Mouse (Mus musculus): ENCODE measurements at regions not wholly inside any gene's neighbourhood (a gene's known extent, or its start where the extent isn't known, plus 50 kb on each side); places are given as distances from the start of the nearest gene placed in this dataset.

GRCm38 (mm10) chr9:31706688-31707087 is 206.6 kb downstream of the Barx2 start:
- no peak for DNase-seq
- no peak for TF ChIP-seq CTCF (conservative IDR thresholded peaks at IDR 0.05; ENCODE audit: insufficient read depth, insufficient read length, low read depth, low read length)
- no peak for TF ChIP-seq POLR2A (IDR thresholded peaks at IDR 0.05; ENCODE audit: low read depth, low read length)
- no peaks in the 10 kb centered on the region for H3K27me3 ChIP-seq (replicated peaks; ENCODE audit: control insufficient read depth, insufficient read depth, low read length)
- no peaks in the 10 kb centered on the region for H3K36me3 ChIP-seq (ENCODE audit: control insufficient read depth, insufficient read depth, low read length)
- H3K4me1 ChIP-seq (ENCODE audit: control insufficient read depth, insufficient read depth, low read length) = no peaks in the 10 kb centered on the region
- no peak overlapping the region for H3K27ac ChIP-seq (ENCODE audit: insufficient read depth, low read depth, low read length)
- H3K4me3 ChIP-seq (ENCODE audit: insufficient read depth, low read depth, low read length) = no peak overlapping the region; the same call in 1 of the 2 replicates
- WGBS = 70% methylated on average over 7 of the region's 7 CpGs

GRCm38 (mm10) chr9:31690921-31691475 is 222.3 kb downstream of the Barx2 start:
- Histone ChIP-seq H3K4me1 (ENCODE audit: control insufficient read depth, insufficient read depth, low read length) (peaks cover 8% of the 10 kb centered on the region), H3K4me3 (ENCODE audit: insufficient read depth, low read depth, low read length) (no peak overlapping the region), H3K27ac (ENCODE audit: insufficient read depth, low read depth, low read length) (no peak overlapping the region), H3K27me3 (replicated peaks; ENCODE audit: control insufficient read depth, insufficient read depth, low read length) (no peaks in the 10 kb centered on the region), H3K36me3 (ENCODE audit: control insufficient read depth, insufficient read depth, low read length) (no peaks in the 10 kb centered on the region)
- TF ChIP-seq CTCF (conservative IDR thresholded peaks at IDR 0.05; ENCODE audit: insufficient read depth, insufficient read length, low read depth, low read length) = no peak
- no peak for TF ChIP-seq POLR2A (IDR thresholded peaks at IDR 0.05; ENCODE audit: low read depth, low read length)
- 66% methylated on average over 7 of the region's 7 CpGs for WGBS
- no peak for DNase-seq

GRCm38 (mm10) chr9:31688398-31688705 is 224.1 kb upstream of the Tmem45b start:
- DNase-seq = no peak
- peak overlapping the region; percentile 22; the same call in 1 of the 2 replicates for H3K4me3 ChIP-seq (ENCODE audit: insufficient read depth, low read depth, low read length)
- H3K36me3 ChIP-seq (ENCODE audit: control insufficient read depth, insufficient read depth, low read length) = no peaks in the 10 kb centered on the region
- no peak overlapping the region for H3K27ac ChIP-seq (ENCODE audit: insufficient read depth, low read depth, low read length)
- TF ChIP-seq CTCF (conservative IDR thresholded peaks at IDR 0.05; ENCODE audit: insufficient read depth, insufficient read length, low read depth, low read length) = no peak
- TF ChIP-seq POLR2A (IDR thresholded peaks at IDR 0.05; ENCODE audit: low read depth, low read length) = no peak
- peaks cover 8% of the 10 kb centered on the region for H3K4me1 ChIP-seq (ENCODE audit: control insufficient read depth, insufficient read depth, low read length)
- no peaks in the 10 kb centered on the region for H3K27me3 ChIP-seq (replicated peaks; ENCODE audit: control insufficient read depth, insufficient read depth, low read length)
- under 1% methylated on average over 3 of the region's 3 CpGs for WGBS

- DNase-seq = peak; percentile 64
- Histone ChIP-seq H3K27ac (ENCODE audit: insufficient read depth, low read depth, low read length) (no peak overlapping the region), H3K4me1 (ENCODE audit: control insufficient read depth, insufficient read depth, low read length) (peaks cover 8% of the 10 kb centered on the region), H3K27me3 (replicated peaks; ENCODE audit: control insufficient read depth, insufficient read depth, low read length) (no peaks in the 10 kb centered on the region), H3K36me3 (ENCODE audit: control insufficient read depth, insufficient read depth, low read length) (no peaks in the 10 kb centered on the region), H3K4me3 (ENCODE audit: insufficient read depth, low read depth, low read length) (peak overlapping the region; percentile 22)
- WGBS = 30% methylated on average over 17 of the region's 17 CpGs
- TF ChIP-seq POLR2A (IDR thresholded peaks at IDR 0.05; ENCODE audit: low read depth, low read length) (no peak), CTCF (conservative IDR thresholded peaks at IDR 0.05; ENCODE audit: insufficient read depth, insufficient read length, low read depth, low read length) (no peak)
Measured at GRCm38 (mm10) chr9:31687686-31688397, 223.6 kb upstream of the Tmem45b start.

- WGBS = 78% methylated on average over 5 of the region's 5 CpGs
- Histone ChIP-seq H3K27me3 (replicated peaks; ENCODE audit: control insufficient read depth, insufficient read depth, low read length) (no peaks in the 10 kb centered on the region), H3K4me1 (ENCODE audit: control insufficient read depth, insufficient read depth, low read length) (peaks cover 8% of the 10 kb centered on the region), H3K4me3 (ENCODE audit: insufficient read depth, low read depth, low read length) (no peak overlapping the region), H3K27ac (ENCODE audit: insufficient read depth, low read depth, low read length) (no peak overlapping the region), H3K36me3 (ENCODE audit: control insufficient read depth, insufficient read depth, low read length) (no peaks in the 10 kb centered on the region)
- no peak for TF ChIP-seq POLR2A (IDR thresholded peaks at IDR 0.05; ENCODE audit: low read depth, low read length)
- no peak for TF ChIP-seq CTCF (conservative IDR thresholded peaks at IDR 0.05; ENCODE audit: insufficient read depth, insufficient read length, low read depth, low read length)
- no peak for DNase-seq
Measured at GRCm38 (mm10) chr9:31686466-31686865, 222.2 kb upstream of the Tmem45b start.

GRCm38 (mm10) chr9:31684812-31685188 is 220.5 kb upstream of the Tmem45b start:
- H3K36me3 ChIP-seq (ENCODE audit: control insufficient read depth, insufficient read depth, low read length) = no peaks in the 10 kb centered on the region
- H3K27ac ChIP-seq (ENCODE audit: insufficient read depth, low read depth, low read length) = no peak overlapping the region
- 68% methylated on average over 8 of the region's 8 CpGs for WGBS
- H3K4me1 ChIP-seq (ENCODE audit: control insufficient read depth, insufficient read depth, low read length) = peaks cover 8% of the 10 kb centered on the region
- TF ChIP-seq POLR2A (IDR thresholded peaks at IDR 0.05; ENCODE audit: low read depth, low read length) (no peak), CTCF (conservative IDR thresholded peaks at IDR 0.05; ENCODE audit: insufficient read depth, insufficient read length, low read depth, low read length) (no peak)
- H3K27me3 ChIP-seq (replicated peaks; ENCODE audit: control insufficient read depth, insufficient read depth, low read length) = no peaks in the 10 kb centered on the region
- H3K4me3 ChIP-seq (ENCODE audit: insufficient read depth, low read depth, low read length) = no peak overlapping the region
- no peak for DNase-seq

- Histone ChIP-seq H3K36me3 (ENCODE audit: control insufficient read depth, insufficient read depth, low read length) (no peaks in the 10 kb centered on the region), H3K27me3 (replicated peaks; ENCODE audit: control insufficient read depth, insufficient read depth, low read length) (no peaks in the 10 kb centered on the region), H3K4me1 (ENCODE audit: control insufficient read depth, insufficient read depth, low read length) (peaks cover 8% of the 10 kb centered on the region), H3K27ac (ENCODE audit: insufficient read depth, low read depth, low read length) (no peak overlapping the region), H3K4me3 (ENCODE audit: insufficient read depth, low read depth, low read length) (no peak overlapping the region)
- TF ChIP-seq POLR2A (IDR thresholded peaks at IDR 0.05; ENCODE audit: low read depth, low read length) (no peak), CTCF (conservative IDR thresholded peaks at IDR 0.05; ENCODE audit: insufficient read depth, insufficient read length, low read depth, low read length) (no peak)
- 33% methylated on average over 17 of the region's 18 CpGs for WGBS
- DNase-seq = peak; percentile 44
Measured at GRCm38 (mm10) chr9:31684099-31684811, 220.0 kb upstream of the Tmem45b start.
